Mouse (Mus musculus) liver, adult 2 months (tissue): Measurements from ENCODE around the gene Mxd1.

Experiments
- CTCF ChIP-seq: fragments of 200-500 bp; IDR thresholded peaks from 2 replicates; pipeline ENCODE4 v1.5.1; 2011; ENCODE audit warnings: low read depth, low read length, control low read depth
- POLR2A ChIP-seq: fragments of 200-500 bp; IDR thresholded peaks from 2 replicates; pipeline ENCODE4 v1.6.1; 2011; ENCODE audit warnings: low read length, control low read depth; ENCODE audit not compliant: insufficient read depth; ENCODE audit errors: extremely low read depth

GRCm38 (mm10) chr6:86684655-86685011 lies 15.7 kb upstream of the Mxd1 start:
- no peak for TF ChIP-seq CTCF
- no peak for TF ChIP-seq POLR2A
